ENCODE assay signal across 8 mouse cellular contexts in the genomic region with DNA sequence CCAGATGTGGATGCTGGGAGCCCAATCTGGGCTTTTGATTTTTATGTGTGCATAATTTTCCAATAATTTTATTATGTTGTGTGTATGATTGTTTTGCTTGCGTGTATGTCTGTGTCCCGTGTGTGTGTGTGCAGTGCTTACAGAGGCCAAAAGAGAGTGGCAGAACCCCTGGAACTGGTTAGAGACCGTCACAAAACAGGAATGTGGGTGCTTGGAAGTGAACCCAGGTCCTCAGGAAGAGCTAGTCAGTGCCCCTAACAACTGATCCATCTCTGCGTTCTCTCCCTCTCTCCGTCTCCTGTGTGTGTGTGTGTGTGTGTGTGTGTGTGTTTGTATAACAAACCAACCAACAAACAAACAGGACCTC. TPM values are rescaled to one million over a fixed set of nuclear protein-coding genes. Genes with fewer than 3 reads are reported as not detected.
DNase-seq lines count a peak whose midpoint lies in the region; ATAC-seq and TF ChIP-seq lines count a peak whose summit lies in the region.

No protein-coding gene starts in this region.

- H3K4me2 ChIP-seq in heart, postnatal 0 days (ENCODE audit: low read depth, low read length) = peak overlapping the region; percentile 95
- peak overlapping the region; percentile 91 for H3K4me2 ChIP-seq in hindbrain, embryonic 13.5 days
- H3K4me2 ChIP-seq in midbrain, embryonic 12.5 days (replicated peaks) = peak overlapping the region; percentile 92

- H3K27me3 ChIP-seq in heart, postnatal 0 days (ENCODE audit: control insufficient read depth, insufficient read depth, low read length) = no peaks in the 10 kb centered on the region; the same call in 1 of the 2 replicates
- peaks cover 8% of the 10 kb centered on the region for H3K27me3 ChIP-seq in hindbrain, embryonic 13.5 days
- no peaks in the 10 kb centered on the region for H3K27me3 ChIP-seq in midbrain, embryonic 12.5 days

- no peak for TF ChIP-seq CTCF in heart, postnatal 0 days (IDR thresholded peaks at IDR 0.05; ENCODE audit: low read depth)
- no peak for TF ChIP-seq CTCF in bone marrow macrophage, adult 2 months (IDR thresholded peaks at IDR 0.05; ENCODE audit: low read depth, low read length)

- 27% methylated on average over 5 of the region's 5 CpGs for WGBS in heart, postnatal 0 days
- WGBS in hindbrain, embryonic 13.5 days = 31% methylated on average over 5 of the region's 5 CpGs
- 29% methylated on average over 5 of the region's 5 CpGs for WGBS in midbrain, embryonic 12.5 days

- H3K9me3 ChIP-seq in heart, postnatal 0 days (replicated peaks; ENCODE audit: control insufficient read depth, low read length) = no peaks in the 10 kb centered on the region
- no peaks in the 10 kb centered on the region for H3K9me3 ChIP-seq in hindbrain, embryonic 13.5 days
- H3K9me3 ChIP-seq in midbrain, embryonic 12.5 days = no peaks in the 10 kb centered on the region

- H3K9ac ChIP-seq in heart, postnatal 0 days (replicated peaks; ENCODE audit: low read depth, low read length) = no peak overlapping the region
- peak overlapping the region; percentile 87; the same call in 1 of the 2 replicates for H3K9ac ChIP-seq in hindbrain, embryonic 13.5 days
- no peak overlapping the region; the same call in 1 of the 2 replicates for H3K9ac ChIP-seq in midbrain, embryonic 12.5 days (replicated peaks)

- no peak for TF ChIP-seq POLR2A in bone marrow macrophage, adult 2 months (IDR thresholded peaks at IDR 0.05; ENCODE audit: borderline replicate concordance, low read depth, low read length)

- ATAC-seq in heart, postnatal 0 days (ENCODE audit: insufficient read depth, low read depth) = no peak; the same call in 1 of the 2 replicates
- ATAC-seq in hindbrain, embryonic 13.5 days (ENCODE audit: low FRiP score) = peak; percentile 64
- ATAC-seq in midbrain, embryonic 12.5 days (ENCODE audit: low FRiP score, low read depth) = no peak; the same call in 1 of the 2 replicates

- no peak for DNase-seq in heart, postnatal 0 days (ENCODE audit: low spot score)
- no peak for DNase-seq in heart, postnatal 10 days
- no peak for DNase-seq in adrenal gland, postnatal 14 days
- DNase-seq in adipocyte (ENCODE audit: low spot score) = no peak
- DNase-seq in Muller cell, postnatal 12 days (ENCODE audit: inconsistent ontology term) = no peak

- H3K36me3 ChIP-seq in heart, postnatal 0 days (replicated peaks; ENCODE audit: control insufficient read depth, insufficient read depth, low read length) = peaks cover 18% of the 10 kb centered on the region
- peaks cover 29% of the 10 kb centered on the region for H3K36me3 ChIP-seq in hindbrain, embryonic 13.5 days
- H3K36me3 ChIP-seq in midbrain, embryonic 12.5 days = peaks cover 26% of the 10 kb centered on the region

- intact Hi-C loops in heart, postnatal 10 days (cut with DNase I) = loop anchor here (2.0 kb wide), 1 partner anchor 28 kb away; no protein-coding TSS in a partner anchor

- peaks cover 14% of the 10 kb centered on the region for H3K4me1 ChIP-seq in heart, postnatal 0 days (ENCODE audit: control insufficient read depth, insufficient read depth)
- H3K4me1 ChIP-seq in bone marrow macrophage, adult 2 months (ENCODE audit: control insufficient read depth, insufficient read depth, low read length) = peaks cover 14% of the 10 kb centered on the region
- H3K4me1 ChIP-seq in hindbrain, embryonic 13.5 days (replicated peaks) = peaks cover 38% of the 10 kb centered on the region
- peaks cover 27% of the 10 kb centered on the region for H3K4me1 ChIP-seq in midbrain, embryonic 12.5 days

- TF ChIP-seq EP300 in heart, postnatal 0 days (IDR thresholded peaks at IDR 0.05; ENCODE audit: low read depth) = no peak

- H3K4me3 ChIP-seq in heart, postnatal 0 days (ENCODE audit: low read depth, low read length) = peak overlapping the region; percentile 83
- H3K4me3 ChIP-seq in bone marrow macrophage, adult 2 months (ENCODE audit: insufficient read depth, low read length) = peak overlapping the region; percentile 16; the same call in 1 of the 2 replicates
- peak overlapping the region; percentile 79 for H3K4me3 ChIP-seq in hindbrain, embryonic 13.5 days
- H3K4me3 ChIP-seq in midbrain, embryonic 12.5 days = peak overlapping the region; percentile 95

- H3K27ac ChIP-seq in heart, postnatal 0 days (ENCODE audit: low read depth) = peak overlapping the region; percentile 62
- peak overlapping the region; percentile 42 for H3K27ac ChIP-seq in bone marrow macrophage, adult 2 months (ENCODE audit: insufficient read depth, low read depth, low read length)
- peak overlapping the region; percentile 90 for H3K27ac ChIP-seq in hindbrain, embryonic 13.5 days
- H3K27ac ChIP-seq in midbrain, embryonic 12.5 days (replicated peaks) = peak overlapping the region; percentile 83

RNA-seq across cellular contexts. Expression of a gene that starts 0.3 kb away (rescaled TPM):
- 39.8 and 45.4 TPM in 2 replicates for total RNA-seq in heart, postnatal 0 days (2014; rRNA removed; ENCODE audit: low replicate concordance)
- 19.0 and 20.4 TPM in 2 replicates for polyA plus RNA-seq in heart, postnatal 0 days (2015; fragmentation: Nextera tagmentation; extraction: Ambion mirVana)
- 10 to 100 TPM; 29.3 to 34.0 TPM for total RNA-seq in heart, postnatal 10 days (2021)
- polyA plus RNA-seq in bone marrow macrophage, adult 2 months (2012; ENCODE audit: insufficient read depth, insufficient read length, missing spikeins) = 26.9 and 28.3 TPM in 2 replicates
- 17.4 and 17.6 TPM in 2 replicates for polyA plus RNA-seq in hindbrain, embryonic 13.5 days (2015; fragmentation: Nextera tagmentation; extraction: Ambion mirVana)
- polyA plus RNA-seq in midbrain, embryonic 12.5 days (2016; fragmentation: Nextera tagmentation; extraction: Ambion mirVana) = 20.4 and 22.2 TPM in 2 replicates
- 40.7 and 41.9 TPM in 2 replicates for total RNA-seq in adrenal gland, postnatal 14 days (2021)

RNA-seq across cellular contexts. Expression of a gene that starts 15.3 kb away (rescaled TPM):
- 27.1 and 43.9 TPM in 2 replicates for total RNA-seq in heart, postnatal 0 days (2014; rRNA removed; ENCODE audit: low replicate concordance)
- polyA plus RNA-seq in heart, postnatal 0 days (2015; fragmentation: Nextera tagmentation; extraction: Ambion mirVana) = 32.7 and 35.0 TPM in 2 replicates
- 10 to 100 TPM; 18.9 to 20.7 TPM for total RNA-seq in heart, postnatal 10 days (2021)
- polyA plus RNA-seq in bone marrow macrophage, adult 2 months (2012; ENCODE audit: insufficient read depth, insufficient read length, missing spikeins) = 45.2 and 53.7 TPM in 2 replicates
- 90.8 and 92.5 TPM in 2 replicates for polyA plus RNA-seq in hindbrain, embryonic 13.5 days (2015; fragmentation: Nextera tagmentation; extraction: Ambion mirVana)
- 87.7 and 92.3 TPM in 2 replicates for polyA plus RNA-seq in midbrain, embryonic 12.5 days (2016; fragmentation: Nextera tagmentation; extraction: Ambion mirVana)
- 33.5 and 42.5 TPM in 2 replicates for total RNA-seq in adrenal gland, postnatal 14 days (2021)

RNA-seq across cellular contexts. Expression of a gene that starts 22.8 kb away (rescaled TPM):
- total RNA-seq in heart, postnatal 0 days (2014; rRNA removed; ENCODE audit: low replicate concordance) = 1.1 and 1.5 TPM in 2 replicates
- polyA plus RNA-seq in heart, postnatal 0 days (2015; fragmentation: Nextera tagmentation; extraction: Ambion mirVana) = 1.2 and 1.4 TPM in 2 replicates
- 1 to 10 TPM; 1.1 to 2.3 TPM for total RNA-seq in heart, postnatal 10 days (2021)
- polyA plus RNA-seq in bone marrow macrophage, adult 2 months (2012; ENCODE audit: insufficient read depth, insufficient read length, missing spikeins) = 0.80 and 2.7 TPM in 2 replicates
- 3.8 and 5.8 TPM in 2 replicates for polyA plus RNA-seq in hindbrain, embryonic 13.5 days (2015; fragmentation: Nextera tagmentation; extraction: Ambion mirVana)
- 3.6 and 4.6 TPM in 2 replicates for polyA plus RNA-seq in midbrain, embryonic 12.5 days (2016; fragmentation: Nextera tagmentation; extraction: Ambion mirVana)
- total RNA-seq in adrenal gland, postnatal 14 days (2021) = 11.7 and 12.7 TPM in 2 replicates

RNA-seq across cellular contexts. Expression of a gene that starts 29.6 kb away (rescaled TPM):
- total RNA-seq in heart, postnatal 0 days (2014; rRNA removed; ENCODE audit: low replicate concordance) = 7.6 and 13.8 TPM in 2 replicates
- 21.1 and 23.7 TPM in 2 replicates for polyA plus RNA-seq in heart, postnatal 0 days (2015; fragmentation: Nextera tagmentation; extraction: Ambion mirVana)
- total RNA-seq in heart, postnatal 10 days (2021) = 10 to 100 TPM; 19.2 to 19.9 TPM
- 90.8 and 96.9 TPM in 2 replicates for polyA plus RNA-seq in bone marrow macrophage, adult 2 months (2012; ENCODE audit: insufficient read depth, insufficient read length, missing spikeins)
- 90.9 and 99.6 TPM in 2 replicates for polyA plus RNA-seq in hindbrain, embryonic 13.5 days (2015; fragmentation: Nextera tagmentation; extraction: Ambion mirVana)
- polyA plus RNA-seq in midbrain, embryonic 12.5 days (2016; fragmentation: Nextera tagmentation; extraction: Ambion mirVana) = 70.8 and 75.3 TPM in 2 replicates
- total RNA-seq in adrenal gland, postnatal 14 days (2021) = 33.0 and 37.0 TPM in 2 replicates

RNA-seq across cellular contexts. Expression of a gene that starts 29.6 kb away (rescaled TPM):
- total RNA-seq in heart, postnatal 0 days (2014; rRNA removed; ENCODE audit: low replicate concordance) = 78.4 and 81.7 TPM in 2 replicates
- polyA plus RNA-seq in heart, postnatal 0 days (2015; fragmentation: Nextera tagmentation; extraction: Ambion mirVana) = 27.6 and 31.2 TPM in 2 replicates
- 10 to 100 TPM; 58.5 to 61.1 TPM for total RNA-seq in heart, postnatal 10 days (2021)
- 7.1 and 9.7 TPM in 2 replicates for polyA plus RNA-seq in bone marrow macrophage, adult 2 months (2012; ENCODE audit: insufficient read depth, insufficient read length, missing spikeins)
- 42.4 and 45.4 TPM in 2 replicates for polyA plus RNA-seq in hindbrain, embryonic 13.5 days (2015; fragmentation: Nextera tagmentation; extraction: Ambion mirVana)
- polyA plus RNA-seq in midbrain, embryonic 12.5 days (2016; fragmentation: Nextera tagmentation; extraction: Ambion mirVana) = 33.7 and 35.1 TPM in 2 replicates
- 17.4 and 23.5 TPM in 2 replicates for total RNA-seq in adrenal gland, postnatal 14 days (2021)

Comparison
In these comparisons a context has a peak if more than half of its experiments do, and no peak if none do; other contexts are left out.
1. H3K4me3 ChIP-seq: peak in every context shown above with its lines; median percentile 95 in midbrain, embryonic 12.5 days; 83 in heart, postnatal 0 days; 79 in hindbrain, embryonic 13.5 days; 16 in bone marrow macrophage, adult 2 months.